Mouse (Mus musculus) olfactory bulb, adult 2 months (tissue): ENCODE results near the gene Rora.

Experiments
- CTCF ChIP-seq: fragments of 200-500 bp; IDR thresholded peaks from 2 replicates; pipeline ENCODE4 v1.5.1; 2012; ENCODE audit warnings: low read depth, mild to moderate bottlenecking, low read length, moderate library complexity; ENCODE audit not compliant: insufficient read depth
- POLR2A ChIP-seq: fragments of 200-500 bp; IDR thresholded peaks from 2 replicates; pipeline ENCODE4 v1.6.1; 2012; ENCODE audit warnings: mild to moderate bottlenecking, low read depth, low read length, moderate library complexity; ENCODE audit not compliant: insufficient read depth

- no peak for TF ChIP-seq CTCF
- no peak for TF ChIP-seq POLR2A
Observed at GRCm38 (mm10) chr9:69134604-69135003, 481.0 kb downstream of the Rora start.
